Mouse (Mus musculus) c-Kit-positive CD71-positive TER-119-positive erythroid progenitor cells, embryonic 14.5 days (primary cell): Measurements from ENCODE around the gene Csrp2.

Experiments used
- DNase-seq: peaks from one replicate; pipeline ENCODE4 v3.0.0-alpha.2; 2013; ENCODE audit warnings: low spot score

Gene Csrp2

GRCm38 (mm10) chr10:110919531-110920343 lies at the start of gene Csrp2:
Gene Csrp2, plus strand, starts transcription at chr10:110919789.
- peak; percentile 78 for DNase-seq

DNA sequence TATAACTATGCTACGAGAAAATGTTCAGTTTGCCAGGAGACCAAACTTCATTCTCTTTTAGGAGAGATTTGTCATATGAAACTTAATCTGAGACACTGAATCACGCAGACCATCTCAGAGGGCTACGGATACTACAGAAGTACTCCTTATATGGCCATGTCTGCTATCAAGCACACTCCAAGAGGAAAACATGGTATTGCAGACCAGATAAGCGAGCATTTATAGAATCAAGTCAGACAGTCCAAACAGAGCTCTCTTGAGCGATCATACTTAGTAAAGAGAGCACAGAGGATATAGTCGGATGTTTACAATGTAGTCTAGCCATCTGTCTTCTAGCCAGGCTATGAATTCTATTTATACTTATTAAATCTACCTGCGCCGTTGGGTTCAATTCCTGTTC lies 44.7 kb upstream of the Csrp2 start:
- no peak for DNase-seq

GRCm38 (mm10) chr10:110876956-110877355 lies 42.6 kb upstream of the Csrp2 start:
- DNase-seq, result no peak

GRCm38 (mm10) chr10:110877851-110878250 lies 41.7 kb upstream of the Csrp2 start:
- DNase-seq, result no peak

- no peak for DNase-seq
Measured at GRCm38 (mm10) chr10:110878641-110879040, 40.9 kb upstream of the Csrp2 start.

DNA sequence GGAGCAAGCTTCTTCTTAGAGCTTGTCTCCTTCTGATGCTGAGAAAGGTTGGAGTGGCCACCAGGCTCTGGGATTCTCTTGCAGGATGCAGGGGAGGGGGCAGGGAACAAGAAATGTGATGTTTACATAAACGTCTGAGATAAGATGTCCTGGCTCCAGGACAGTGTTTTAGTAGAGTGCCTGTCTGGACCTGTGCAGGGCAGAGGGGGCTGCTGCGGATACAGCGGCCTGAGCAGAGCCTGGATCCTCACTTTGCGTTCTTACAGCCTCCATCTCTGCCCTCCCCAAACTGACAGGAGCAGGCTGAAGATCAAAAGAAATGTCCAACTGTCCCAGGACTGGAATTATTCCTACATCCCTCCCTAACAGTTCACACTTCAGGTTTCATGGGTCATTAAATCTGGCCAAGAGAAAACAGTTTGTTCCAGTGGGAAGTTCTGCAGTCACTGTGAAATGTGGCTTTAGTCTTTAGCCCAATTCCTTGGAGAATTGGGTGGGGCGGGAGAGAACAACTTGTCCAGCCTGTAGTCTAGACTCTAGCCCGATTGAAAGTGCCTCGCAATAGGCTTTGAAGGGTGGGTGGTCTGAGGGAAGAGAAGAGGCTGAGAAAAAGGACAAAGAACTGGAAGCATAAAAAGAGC lies 40.0 kb upstream of the Csrp2 start:
- DNase-seq, result no peak

DNA sequence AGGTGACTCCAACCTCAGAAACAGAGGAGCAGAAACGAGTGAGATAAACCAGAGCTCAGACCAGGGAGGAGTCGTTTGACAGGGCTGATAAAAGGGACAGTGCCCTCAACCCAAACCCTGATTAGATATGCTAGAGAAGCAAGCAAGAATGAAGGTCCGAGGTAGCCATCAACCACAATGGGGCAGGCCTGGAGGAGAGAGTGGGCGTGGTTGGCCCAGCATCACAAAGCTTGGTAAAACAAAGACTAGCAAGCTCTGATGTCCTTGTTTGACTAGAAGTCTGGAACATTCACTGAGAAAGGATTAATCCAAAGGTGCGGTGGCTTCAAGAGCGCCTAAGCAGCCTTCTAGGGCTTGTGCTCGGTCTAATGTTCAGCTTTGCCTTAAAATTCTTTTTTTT lies 38.2 kb upstream of the Csrp2 start:
- no peak for DNase-seq

DNA sequence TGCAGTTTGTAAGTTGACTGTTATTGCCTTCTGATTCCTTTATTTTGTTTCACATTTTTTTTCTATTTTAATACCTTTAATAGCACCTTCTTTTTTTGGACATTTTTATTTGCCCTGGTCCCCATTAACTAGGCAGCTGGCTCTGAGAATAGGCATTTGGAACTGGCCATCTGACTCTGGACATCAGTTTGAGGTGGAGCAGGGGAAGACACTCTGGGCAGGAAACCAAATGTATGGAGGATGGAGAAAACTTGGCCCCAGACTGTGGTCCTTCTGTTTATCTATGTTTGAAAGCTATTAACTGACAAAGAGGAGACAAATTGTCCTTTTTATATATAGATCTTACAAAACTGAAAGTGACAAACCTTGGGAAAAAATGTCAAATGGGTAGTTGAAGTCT lies 36.9 kb upstream of the Csrp2 start:
- no peak for DNase-seq

GRCm38 (mm10) chr10:110890656-110891272 lies 28.8 kb upstream of the Csrp2 start:
- DNase-seq, result no peak

DNA sequence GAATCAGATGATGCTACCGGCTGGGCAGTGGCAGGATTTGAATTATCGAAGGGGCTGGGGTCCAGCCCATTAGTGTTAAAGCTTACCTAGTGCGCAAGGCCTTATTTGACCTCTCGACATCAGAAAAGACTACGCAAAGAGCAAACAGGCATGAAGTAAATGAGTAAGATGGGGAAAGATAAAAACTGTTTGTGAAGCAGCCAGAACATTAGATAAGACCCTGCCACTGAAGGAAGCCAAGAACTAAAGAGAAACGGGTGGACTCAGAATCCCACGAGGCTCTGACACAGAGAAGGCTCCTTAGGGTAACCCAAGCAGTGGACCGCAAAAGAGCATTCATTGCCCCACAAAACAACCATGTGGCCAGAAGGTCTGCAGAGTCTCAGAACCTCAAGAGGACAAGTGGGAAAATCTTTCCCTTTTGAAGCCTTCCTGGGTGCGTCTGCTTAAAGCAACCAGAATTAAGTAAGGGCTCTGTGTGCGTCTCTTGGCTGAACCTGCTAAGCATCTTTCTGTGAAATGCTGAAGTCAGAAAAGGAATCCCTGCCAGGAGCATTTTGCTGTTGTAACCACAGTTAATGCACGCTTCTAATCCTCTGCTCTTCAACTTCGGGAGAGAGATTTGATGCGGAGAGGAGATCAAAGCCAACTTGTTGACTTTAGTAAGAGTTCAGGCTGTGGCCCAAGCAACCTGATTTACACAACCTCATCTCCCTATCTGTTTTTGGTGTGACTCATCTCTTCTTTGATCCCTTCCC lies 19.7 kb upstream of the Csrp2 start:
- DNase-seq, result no peak

GRCm38 (mm10) chr10:110903862-110904261 lies 15.7 kb upstream of the Csrp2 start:
- no peak for DNase-seq

DNA sequence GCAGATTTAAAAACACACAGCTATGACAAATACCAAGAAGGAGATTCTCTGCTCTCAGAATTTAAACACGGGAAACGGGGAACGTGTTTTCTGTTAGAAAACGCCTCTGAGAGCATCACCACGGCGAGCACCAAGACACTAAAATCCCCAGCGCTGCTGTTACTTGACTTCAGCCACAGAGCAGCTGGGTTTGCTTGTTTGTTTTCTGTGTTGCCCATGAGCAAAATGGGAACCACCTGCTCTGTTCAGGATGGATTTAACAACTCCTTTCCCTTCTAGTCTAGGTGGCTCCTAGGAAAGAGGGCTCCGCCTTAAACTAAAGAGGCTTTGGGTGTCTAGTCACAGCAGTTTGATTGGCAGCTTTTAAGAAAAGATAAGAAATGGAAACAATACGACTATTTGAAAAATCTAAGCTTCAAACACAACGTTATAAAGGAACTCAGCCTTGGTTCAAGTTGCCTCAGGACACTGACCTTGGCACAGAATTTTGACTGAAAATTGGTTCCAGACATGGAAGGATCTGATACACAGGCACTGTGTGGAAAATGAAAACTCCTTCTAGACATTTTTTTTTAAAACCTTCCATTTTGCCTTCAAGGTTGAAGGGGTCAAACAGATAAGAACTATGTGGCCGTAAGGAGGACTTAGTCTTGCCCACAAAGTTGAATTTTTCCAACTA lies 2.8 kb upstream of the Csrp2 start:
- no peak for DNase-seq

DNA sequence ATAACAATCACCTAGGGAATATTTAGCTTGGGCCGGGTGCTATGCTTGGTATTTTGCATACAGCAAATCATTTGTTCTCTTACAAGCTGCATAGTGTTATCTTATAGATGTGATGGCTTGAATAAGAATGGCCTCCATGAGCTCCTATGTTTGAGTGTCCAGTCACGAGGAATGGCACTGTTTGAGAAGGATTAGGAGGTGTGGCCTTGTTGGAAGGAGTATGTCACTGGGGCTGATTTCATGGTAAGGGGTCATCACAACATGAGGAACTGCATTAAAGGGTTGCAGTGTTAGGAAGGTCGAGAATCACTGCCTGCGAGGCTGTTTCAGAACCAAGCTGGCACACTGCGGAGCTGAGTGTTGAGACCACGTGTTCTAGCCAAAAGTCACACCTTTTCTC lies 2.1 kb upstream of the Csrp2 start:
- DNase-seq, result no peak

- no peak for DNase-seq
Measured at GRCm38 (mm10) chr10:110918414-110919391, 886 bp upstream of the Csrp2 start.

- DNase-seq, result no peak
Measured at GRCm38 (mm10) chr10:110920368-110920950, 870 bp downstream of the Csrp2 start.

DNA sequence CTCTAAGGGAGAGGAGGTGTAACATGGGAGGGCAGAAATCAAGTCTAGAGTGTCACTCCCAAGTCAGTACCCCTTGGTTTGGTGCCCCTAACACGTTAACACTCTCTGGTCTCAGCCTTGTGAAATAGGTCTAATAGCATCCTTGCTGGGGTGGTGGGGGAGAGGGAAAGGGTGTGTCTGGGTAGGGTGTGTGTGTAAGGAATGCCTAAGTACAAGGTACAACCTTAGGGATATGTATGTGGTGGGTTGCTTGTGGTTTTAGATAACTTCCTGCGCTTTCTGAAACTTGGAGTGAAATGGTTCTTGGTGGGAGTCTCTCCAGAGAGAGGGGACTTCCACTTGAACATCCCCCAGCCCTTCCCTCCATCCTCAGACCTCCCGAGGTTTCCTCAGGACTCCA lies 2.3 kb downstream of the Csrp2 start:
- DNase-seq, result no peak

GRCm38 (mm10) chr10:110922612-110923011 lies 3.0 kb downstream of the Csrp2 start:
- DNase-seq, result no peak

DNA sequence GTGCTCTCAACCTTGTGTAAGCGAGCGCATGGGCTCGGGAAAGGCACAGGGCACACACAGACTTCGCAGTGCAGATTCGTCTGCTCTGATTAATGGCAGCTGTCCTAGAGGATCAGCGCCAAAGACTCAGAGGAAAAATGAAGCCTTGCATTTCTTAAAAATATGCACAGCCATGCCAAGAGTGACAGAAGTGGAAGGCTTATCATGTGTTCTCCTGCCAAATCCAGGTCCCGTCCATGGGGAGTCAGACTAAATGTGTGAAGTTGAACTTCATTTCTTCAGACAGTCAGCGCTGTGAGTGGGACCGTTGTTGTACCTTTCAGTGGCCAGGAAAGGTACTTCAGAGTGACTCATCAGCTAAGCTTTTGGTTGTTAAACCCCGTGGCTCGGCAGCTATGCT lies 7.9 kb downstream of the Csrp2 start:
- no peak for DNase-seq

GRCm38 (mm10) chr10:110929756-110930155 lies 10.2 kb downstream of the Csrp2 start:
- no peak for DNase-seq

DNA sequence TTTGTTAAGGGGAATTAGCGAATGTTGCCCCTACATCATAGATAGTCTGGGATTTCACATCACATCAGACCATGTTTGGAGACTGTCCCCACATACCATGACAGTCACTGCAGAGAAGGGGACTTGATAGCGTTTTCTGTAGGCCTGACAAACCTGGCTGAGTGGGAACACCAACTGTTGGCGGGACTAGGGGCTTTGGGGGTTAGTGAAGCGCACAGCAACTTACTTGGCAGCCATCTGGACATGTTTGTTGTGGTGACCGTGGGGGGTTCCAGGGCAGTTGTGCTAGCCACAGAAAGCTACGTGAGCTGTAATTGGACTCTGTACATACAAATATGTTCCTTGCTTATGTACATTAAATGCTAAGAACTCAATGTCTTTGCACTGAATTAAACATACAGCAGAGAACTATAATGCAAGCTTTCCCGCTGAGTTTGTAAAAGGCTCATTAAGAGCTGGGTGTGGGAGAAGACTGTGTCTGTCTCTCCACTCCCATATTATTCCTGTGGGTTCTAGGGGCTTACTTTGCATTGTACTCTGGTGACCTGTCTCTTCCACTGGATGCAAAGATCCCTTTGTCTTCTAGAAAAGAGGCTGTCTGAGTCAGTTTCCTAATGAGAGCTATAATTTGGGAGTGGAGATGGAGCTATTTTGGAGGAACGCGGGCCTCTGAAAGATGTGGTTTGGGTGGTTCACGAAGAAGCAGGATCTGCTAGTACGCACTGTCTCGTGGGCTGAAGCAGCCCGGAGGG lies 11.7 kb downstream of the Csrp2 start:
- no peak for DNase-seq
